Mouse (Mus musculus) frontal cortex, adult 2 months (tissue): ENCODE measurements at regions not wholly inside any gene's neighbourhood (a gene's known extent, or its start where the extent isn't known, plus 50 kb on each side); places are given as distances from the start of the nearest gene placed in this dataset.
A peak's percentile ranks its signal among the peaks of the same experiment; 100 is the strongest.

Experiments used
- DNase-seq, 2 experiments: peaks; one replicate each; pipeline ENCODE4 v3.0.0; 2022; ENCODE audit warnings: low spot score in 1 of 2; ENCODE audit errors: extremely low spot score in 1 of 2

DNA sequence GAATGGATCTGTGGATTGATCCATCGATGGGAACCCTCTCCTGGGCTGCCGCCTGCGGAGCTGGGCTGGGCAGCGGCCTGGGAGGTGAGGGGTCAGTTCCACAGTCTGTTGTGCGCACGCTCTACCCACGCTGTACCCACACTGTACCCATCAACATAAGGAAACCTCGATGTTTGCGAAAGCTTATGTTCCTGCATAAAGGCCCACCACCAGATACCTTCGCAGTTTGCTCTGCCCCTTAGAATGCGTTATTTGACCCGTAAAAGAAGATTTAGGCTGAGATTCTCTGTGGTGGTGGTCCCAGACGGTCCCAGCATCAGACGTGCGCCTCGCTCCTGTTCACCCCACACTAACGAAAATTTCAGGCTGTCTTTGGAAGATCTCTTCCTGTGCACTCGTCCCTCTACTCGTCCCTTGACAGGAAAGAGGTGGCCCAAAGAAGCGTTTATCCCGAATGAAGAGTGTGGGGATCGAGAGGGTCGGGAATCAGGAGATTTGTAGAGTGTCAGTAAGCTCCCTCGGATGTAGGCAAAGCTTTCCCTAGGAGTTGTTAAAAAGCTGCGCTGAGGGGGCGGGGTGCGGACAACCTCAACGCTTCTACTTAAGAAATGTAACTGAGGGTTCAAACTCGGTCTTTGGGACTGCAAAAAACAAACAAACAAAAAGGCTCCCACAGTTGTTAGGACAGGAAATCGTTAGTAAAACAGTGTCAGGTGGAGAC lies 123.9 kb downstream of the Tmem161b start:
- DNase-seq: peak in 1 of 2 experiments; percentile 58

GRCm38 (mm10) chr13:84346569-84346968 lies 124.5 kb downstream of the Tmem161b start:
- DNase-seq: no peak

GRCm38 (mm10) chr13:84347181-84347913 lies 125.3 kb downstream of the Tmem161b start:
- DNase-seq: peak; percentile 38 to 61

DNA sequence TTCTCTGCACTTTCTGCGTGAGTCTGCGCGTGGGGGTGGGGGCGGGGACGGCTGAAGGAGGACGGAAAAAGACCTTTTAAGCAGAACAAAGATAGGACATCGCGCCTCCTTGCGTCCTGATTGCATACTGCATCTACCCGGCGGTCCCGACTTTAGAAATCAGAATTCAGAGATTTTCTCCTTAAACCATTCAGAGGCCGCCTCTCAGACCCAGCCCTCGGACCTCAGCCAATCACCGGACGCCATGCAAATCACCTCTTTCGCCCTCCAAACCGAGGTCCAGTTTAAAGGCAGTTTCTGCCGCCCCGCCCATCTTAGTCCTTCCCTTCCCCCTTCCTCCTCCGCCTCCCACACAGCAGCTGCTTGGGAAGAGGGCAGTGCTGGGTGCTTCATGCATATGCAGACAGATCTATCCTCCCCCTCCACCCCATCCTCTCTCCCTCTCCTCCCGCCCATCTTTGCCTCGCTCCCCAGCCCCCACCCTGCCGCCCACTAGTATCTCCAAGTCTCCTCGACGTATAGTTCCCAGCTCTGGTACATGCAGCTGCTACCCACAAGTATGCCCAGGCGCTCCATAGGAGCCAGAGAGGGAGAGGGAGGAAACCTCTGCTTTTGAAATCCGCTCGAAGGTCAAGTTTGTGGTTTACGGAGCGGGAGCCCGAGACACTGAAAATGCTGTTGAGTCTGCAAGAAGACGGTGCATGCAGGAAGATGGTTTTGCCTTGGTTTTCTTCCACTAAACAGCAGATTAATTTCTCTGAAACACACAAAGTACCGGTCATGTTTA lies 126.0 kb downstream of the Tmem161b start:
- peak; percentile 98 to 99 for DNase-seq

GRCm38 (mm10) chr13:84348701-84348975 lies 126.5 kb downstream of the Tmem161b start:
- DNase-seq: no peak

GRCm38 (mm10) chr13:84349001-84349720 lies 127.1 kb downstream of the Tmem161b start:
- peak; percentile 65 to 79 for DNase-seq

DNA sequence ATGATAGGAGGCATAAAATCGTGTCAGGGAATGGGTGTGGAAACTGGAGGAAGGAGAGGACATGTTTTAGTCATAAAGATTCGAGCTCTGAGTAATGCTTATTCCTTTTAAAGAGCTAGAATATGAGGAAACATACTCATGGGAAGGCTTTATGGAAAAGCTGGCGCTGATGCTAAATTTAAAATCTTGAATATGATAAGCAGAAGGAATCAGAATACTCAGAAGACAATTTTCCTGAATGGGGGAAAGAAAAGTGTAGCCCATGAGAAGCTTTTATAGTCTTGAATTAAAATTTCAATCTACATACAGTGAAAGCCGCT lies 127.6 kb downstream of the Tmem161b start:
- DNase-seq: peak in 1 of 2 experiments; percentile 66

GRCm38 (mm10) chr13:84350791-84351190 lies 128.7 kb downstream of the Tmem161b start:
- no peak for DNase-seq

GRCm38 (mm10) chr13:84356455-84356854 lies 134.4 kb downstream of the Tmem161b start:
- no peak for DNase-seq

GRCm38 (mm10) chr13:84360536-84360935 lies 138.4 kb downstream of the Tmem161b start:
- DNase-seq: no peak

DNA sequence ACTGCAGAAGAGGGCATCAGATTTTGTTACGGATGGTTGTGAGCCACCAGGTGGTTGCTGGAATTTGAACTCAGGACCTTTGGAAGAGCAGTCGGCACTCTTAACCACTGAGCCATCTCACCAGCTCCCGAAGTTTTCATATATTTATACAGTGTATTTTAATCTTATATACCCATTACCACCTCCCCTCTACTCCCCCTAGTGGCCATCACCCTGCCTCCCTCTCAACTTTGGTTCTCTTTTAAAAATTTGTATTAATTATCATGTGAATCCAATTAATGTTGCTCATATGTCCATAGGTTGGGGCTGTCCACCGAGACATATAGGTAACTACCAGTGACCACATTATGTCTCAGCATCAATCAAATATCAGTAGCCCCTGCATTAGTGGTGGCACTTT lies 142.0 kb downstream of the Tmem161b start:
- no peak for DNase-seq

GRCm38 (mm10) chr13:84365503-84365902 lies 143.4 kb downstream of the Tmem161b start:
- no peak for DNase-seq

GRCm38 (mm10) chr13:84366017-84366416 lies 143.9 kb downstream of the Tmem161b start:
- DNase-seq: no peak

DNA sequence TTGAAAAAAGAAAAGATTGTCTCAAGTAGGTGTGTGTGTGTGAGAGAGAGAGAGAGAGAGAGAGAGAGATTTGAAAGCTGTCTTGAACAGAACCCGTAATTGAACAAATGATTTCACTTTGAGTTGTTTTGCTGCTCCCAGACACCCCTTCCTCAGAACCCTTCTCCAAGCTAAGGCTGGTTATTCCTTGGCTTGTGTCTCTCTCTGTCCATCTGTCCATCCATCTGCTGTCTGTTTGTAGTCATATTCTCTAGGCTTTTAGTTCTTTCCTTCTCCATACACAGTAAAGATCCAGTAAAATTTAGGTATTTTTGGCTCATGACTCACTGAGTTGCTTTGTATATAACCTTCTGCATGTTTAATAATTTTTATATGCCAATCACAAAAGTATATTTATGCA lies 144.7 kb downstream of the Tmem161b start:
- DNase-seq: no peak

- peak in 1 of 2 experiments; percentile 56 for DNase-seq
Measured at GRCm38 (mm10) chr13:84368225-84368624, 146.1 kb downstream of the Tmem161b start.

GRCm38 (mm10) chr13:84374711-84375257 lies 152.7 kb downstream of the Tmem161b start:
- DNase-seq: no peak

- DNase-seq: peak; percentile 35 to 79
Measured at GRCm38 (mm10) chr13:84375941-84376340, 153.8 kb downstream of the Tmem161b start.

DNA sequence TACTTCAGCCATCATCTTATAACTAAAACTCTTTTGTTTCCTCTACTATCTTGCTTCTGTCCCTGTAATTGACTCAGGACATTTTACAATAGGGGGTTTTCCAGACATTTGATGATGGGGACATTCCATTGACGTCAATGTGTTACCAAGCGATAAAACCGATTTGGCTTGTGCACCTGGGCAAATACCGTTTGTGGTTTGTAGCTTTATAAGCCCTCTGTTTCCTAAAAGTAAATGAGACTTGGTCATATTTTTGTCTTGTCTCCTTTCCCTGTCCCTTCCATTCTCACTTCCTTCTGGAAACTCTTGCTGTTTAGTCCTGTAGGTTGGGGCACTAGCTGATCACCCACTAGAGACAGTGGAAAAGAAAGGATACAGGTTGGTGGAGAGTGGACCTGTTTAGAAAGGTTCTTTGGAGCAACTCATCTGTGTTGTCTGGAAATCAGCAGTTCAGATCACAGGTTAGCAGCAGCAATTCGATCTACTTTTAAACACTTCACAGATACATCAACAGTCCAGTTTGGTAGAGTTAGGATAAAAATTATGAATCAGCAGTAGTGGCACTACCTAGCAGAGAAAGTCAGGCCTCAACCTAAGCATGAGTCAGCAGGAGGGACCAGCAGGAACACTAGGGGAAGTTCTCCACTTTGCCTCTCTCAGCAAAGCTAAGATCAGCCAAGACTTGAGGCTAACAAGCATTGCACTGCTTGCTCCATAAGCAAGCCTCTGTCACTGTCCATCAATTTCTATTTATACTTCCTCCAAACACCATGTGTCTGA lies 156.6 kb downstream of the Tmem161b start:
- no peak for DNase-seq

GRCm38 (mm10) chr13:84391554-84391953 lies 169.5 kb downstream of the Tmem161b start:
- DNase-seq: no peak
